Mouse (Mus musculus): ENCODE measurements around the gene Cpm. TPM values are rescaled to one million over a fixed set of nuclear protein-coding genes. Genes with fewer than 3 reads are reported as not detected.
"Not testable (repeated sequence)": the region's sequence is repeated elsewhere in the genome, so short reads cannot be mapped to it uniquely, and the experiment has no call there.

Cpm gene
- total RNA-seq (2021), result 1 to 10 TPM; 2.6 to 2.7 TPM
- long read RNA-seq, experiment 1, partial matches to known transcripts, result 0 of 3 reads
- long read RNA-seq, experiment 1, other reads (novel, unspliced or antisense), result 3 of 3 reads
- long read RNA-seq, experiment 2, partial matches to known transcripts, result 0 of 2 reads
- long read RNA-seq, experiment 2, other reads (novel, unspliced or antisense), result 2 of 2 reads

DNA sequence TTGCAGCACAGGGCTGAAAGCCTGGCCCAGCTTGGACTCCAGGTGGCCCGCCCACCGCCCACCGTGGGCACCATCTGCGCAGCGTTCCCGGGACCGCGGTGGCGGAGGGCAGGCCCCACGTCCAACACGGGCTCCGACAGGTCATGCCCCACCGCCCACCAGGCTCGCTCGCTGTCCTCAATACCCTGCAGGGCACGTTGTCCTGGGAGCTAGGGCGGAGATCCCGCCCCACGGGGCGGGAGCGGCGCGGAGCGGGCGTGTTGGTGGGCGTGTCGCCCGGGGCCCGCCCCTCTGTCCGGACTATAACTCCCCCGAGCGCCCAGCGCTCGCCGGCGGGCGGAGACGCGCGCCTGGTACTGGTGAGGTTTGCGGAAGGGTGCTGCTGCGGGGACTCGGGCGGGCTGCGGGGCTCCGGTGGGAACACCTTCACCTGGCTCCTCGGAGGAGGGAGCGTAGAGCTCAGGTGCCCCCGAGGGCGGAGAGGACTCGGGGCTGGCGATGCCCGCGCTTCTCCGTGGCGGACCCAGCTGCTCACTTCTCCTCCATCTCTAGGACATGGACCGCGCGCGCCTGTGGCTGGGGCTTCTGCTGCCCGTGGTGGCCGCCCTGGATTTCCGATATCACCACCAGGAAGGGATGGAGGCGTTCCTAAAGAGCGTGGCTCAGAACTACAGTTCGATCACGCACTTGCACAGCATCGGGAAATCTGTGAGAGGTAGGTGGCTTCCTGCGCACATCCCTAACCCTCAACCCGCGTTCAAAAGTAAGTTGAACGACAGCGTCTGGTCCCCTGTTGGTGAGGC lies at the start of gene Cpm:
Gene Cpm, plus strand, starts transcription at position 332 of the 803 bp plus-strand sequence.
- DNase-seq, result peak; percentile 53 to 57
- intact Hi-C loops (cut with DNase I), result no loop called here

DNA sequence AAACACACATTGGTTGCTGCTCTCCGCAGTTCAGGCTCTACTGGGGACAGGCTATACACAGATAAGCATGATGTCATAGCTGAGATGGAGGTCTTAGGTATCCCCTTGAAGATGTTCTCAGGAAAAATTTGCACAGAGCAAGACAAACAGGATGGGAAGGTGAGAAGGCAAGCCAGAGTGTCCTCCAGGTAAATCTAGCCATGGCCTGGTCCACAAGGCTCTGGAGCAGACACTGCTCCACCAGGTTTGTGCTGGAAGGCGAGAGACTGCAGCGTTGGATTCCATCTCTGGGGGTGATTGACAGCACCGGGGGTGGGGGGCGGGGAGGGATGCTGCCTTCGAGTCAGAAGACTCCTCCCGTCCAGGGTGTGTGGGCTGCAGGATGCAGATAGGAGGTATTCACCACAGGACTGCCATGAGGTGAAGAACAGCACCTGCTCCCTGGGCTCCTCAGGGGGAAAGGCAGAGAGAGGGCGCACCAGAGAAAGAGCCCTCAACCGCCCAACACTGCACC lies 49.5 kb upstream of the Cpm start:
- intact Hi-C loops (cut with DNase I), result no loop called here
- no peak for DNase-seq

GRCm38 (mm10) chr10:117580405-117580804 lies 48.9 kb upstream of the Cpm start:
- no peak for DNase-seq
- intact Hi-C loops (cut with DNase I), result no loop called here

GRCm38 (mm10) chr10:117581007-117581752 lies 48.1 kb upstream of the Cpm start:
- intact Hi-C loops (cut with DNase I), result no loop called here
- DNase-seq, result no peak

DNA sequence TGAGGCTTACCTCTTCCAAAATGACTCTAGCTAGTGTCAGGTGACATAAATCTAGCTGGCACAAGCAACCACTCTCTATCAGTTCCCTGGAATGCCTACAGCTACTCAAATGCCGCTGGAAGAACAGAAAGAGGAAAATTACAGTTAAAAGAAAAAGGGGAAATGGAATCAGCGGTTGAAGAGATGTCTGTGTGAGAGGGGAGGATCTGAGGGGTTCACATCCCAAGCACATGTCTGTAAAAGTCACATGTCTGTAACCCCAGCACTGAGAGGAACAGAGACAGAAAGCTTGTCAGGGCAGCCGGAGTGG lies 47.6 kb upstream of the Cpm start:
- DNase-seq, result no peak
- intact Hi-C loops (cut with DNase I), result no loop called here

- DNase-seq, result no peak
- intact Hi-C loops (cut with DNase I), result no loop called here
These were observed 45.9 kb upstream of the Cpm start for GRCm38 (mm10) chr10:117583155-117584061.

DNA sequence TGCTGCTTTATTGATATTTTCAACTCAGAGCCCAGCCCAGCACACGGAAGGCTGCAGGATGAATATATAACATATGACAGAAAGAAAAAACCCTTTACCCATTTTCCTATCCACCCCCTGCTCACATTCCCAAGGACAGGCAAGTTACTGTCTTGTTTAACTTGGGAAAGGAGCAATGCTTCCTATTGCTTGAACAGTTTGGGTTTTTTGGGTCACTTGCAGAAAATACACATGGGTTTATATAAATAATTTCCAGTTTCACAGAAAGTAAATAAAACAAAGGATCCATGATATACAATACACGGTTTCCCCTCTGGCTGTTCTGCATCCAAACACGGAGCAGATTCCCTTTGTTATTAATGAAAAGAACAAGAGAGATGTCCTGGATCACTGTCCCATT lies 45.2 kb upstream of the Cpm start:
- DNase-seq, result no peak
- intact Hi-C loops (cut with DNase I), result no loop called here

DNA sequence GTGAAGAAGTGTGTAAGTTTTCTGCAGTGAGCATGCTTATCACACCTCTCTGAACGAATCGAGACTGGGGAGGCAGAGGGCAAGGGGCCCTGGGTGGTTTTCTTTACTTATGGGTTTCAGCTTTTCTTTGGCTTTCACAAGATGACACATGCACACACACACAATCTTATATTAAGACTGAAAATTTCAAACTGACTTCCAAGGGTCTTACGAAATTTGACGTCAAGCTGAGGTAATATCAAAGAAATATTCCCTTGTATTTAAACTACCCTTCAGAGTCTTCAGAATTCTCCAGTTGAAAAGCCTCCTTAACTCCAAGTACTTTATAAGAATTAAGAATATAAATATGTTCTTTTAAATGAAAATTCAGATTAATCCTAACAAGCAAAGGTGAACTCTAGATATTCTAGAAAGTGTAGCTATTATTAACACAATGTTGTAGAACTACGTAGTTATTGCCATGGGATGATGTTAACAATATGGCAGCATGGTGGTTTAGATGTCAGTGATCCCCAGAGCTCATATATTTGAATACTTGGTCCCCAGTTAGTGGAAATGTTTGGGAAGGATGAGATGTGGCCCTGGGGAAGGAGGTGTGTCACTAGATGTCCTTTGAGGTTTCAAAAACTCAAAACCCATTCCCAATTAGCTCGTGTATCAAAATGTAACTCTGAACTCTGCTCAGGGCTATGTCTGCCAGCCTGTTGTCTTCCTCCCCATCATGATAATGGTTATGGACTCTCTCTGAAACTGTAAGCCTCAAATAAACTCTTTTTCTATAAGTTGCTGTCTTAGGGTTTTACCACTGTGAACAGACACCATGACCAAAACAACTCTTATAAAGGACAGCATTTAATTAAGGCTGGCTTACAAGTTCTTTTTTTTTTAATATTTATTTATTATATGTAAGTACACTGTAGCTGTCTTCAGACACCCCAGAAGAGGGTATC lies 44.5 kb upstream of the Cpm start:
- DNase-seq, result no peak
- intact Hi-C loops (cut with DNase I), result no loop called here

DNA sequence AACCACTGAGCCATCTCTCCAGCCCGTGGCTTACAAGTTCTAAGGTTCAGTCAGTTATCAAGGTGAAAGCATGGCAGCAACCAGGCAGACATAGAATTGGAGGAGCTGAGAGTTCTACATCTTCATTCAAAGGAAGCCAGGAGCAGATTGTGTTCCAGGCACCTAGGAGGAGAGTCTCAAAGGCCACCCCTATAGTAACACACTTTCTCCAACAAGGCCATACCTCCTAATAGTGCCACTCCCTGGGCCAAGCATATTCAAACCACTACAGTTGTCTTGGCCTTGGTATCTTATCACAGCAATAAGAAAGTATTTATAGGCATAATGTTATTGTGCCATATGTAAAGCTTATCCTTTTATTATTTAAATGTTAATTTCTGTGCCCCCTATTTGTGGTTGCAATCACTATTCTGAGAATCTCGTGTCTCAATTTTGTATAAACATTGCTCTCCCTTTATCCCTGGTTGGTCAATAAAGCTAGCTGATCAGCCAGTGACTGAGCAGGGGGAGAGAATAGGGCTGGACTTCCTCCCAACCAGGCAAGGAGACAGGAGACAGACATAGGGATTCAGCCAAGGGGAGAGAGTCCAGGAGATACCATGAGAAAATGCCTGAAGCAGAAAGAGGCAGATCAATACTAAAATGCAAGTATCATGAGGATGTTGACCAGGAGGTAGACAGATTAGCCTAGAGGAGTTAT lies 43.5 kb upstream of the Cpm start:
- intact Hi-C loops (cut with DNase I), result no loop called here

GRCm38 (mm10) chr10:117586859-117587258 lies 42.4 kb upstream of the Cpm start:
- intact Hi-C loops (cut with DNase I), result no loop called here
- DNase-seq, result no peak

More for the DNA sequence above, 43.5 kb upstream of the Cpm start:
- no peak for DNase-seq

DNA sequence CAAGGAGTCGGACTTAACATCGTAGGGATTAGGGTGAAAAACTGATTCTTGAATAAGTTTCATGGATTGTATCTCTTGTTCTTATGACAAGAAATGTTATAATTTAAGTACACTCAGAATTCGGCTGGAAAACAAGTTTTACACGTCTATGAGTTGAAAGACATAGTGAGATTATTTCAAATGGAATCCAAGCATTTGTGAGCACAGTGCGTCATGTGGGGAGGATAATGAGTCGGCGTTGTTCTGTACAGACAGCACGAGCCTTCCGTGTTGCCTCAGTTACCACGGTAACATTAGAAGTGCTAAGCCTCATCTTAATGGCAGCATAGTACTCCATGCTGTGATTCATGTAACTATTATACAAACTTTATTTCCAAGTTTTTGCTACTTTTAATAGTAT lies 42.0 kb upstream of the Cpm start:
- intact Hi-C loops (cut with DNase I), result no loop called here
- DNase-seq, result no peak

GRCm38 (mm10) chr10:117588416-117589143 lies 40.7 kb upstream of the Cpm start:
- intact Hi-C loops (cut with DNase I); DNase-seq: not testable (repeated sequence)

DNA sequence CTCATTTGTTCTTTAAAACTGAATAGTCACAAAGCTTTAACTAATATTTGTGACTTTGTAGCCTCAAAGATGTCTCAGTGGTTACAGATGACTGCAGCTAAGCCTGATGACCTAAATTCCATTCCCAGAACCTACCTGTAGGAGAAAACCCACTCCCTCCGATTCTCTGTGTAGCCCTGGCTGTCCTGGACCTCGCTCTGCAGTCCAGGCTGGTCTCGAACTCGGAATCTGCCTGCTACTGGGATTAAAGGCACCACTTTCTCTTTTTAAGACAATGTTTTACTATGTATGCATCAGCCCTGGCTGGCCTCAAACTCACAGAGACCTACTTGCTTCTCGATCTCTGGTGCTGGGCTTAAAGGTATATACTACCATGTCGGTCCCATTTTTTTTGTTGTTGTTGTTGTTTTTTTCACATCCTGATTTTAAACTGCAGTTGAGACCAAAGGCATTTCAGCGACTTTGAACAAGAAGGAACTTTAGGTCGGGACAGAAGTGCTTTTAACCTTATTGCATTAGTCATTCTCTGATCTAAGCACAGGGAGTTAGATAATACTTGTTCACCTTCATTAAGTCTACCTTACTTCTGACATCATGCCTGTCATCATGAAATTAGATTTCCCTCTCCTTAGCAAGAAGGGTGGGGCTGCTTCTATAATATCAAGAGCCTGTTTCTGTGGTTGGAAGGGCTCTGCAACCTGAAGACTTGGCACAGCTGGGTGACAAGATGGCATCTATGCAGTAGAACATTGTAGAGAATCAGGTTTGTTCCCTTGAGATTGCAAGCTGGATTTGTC lies 40.0 kb upstream of the Cpm start:
- intact Hi-C loops (cut with DNase I), result no loop called here
- no peak for DNase-seq

- DNase-seq, result no peak
- intact Hi-C loops (cut with DNase I), result no loop called here
These were observed 38.7 kb upstream of the Cpm start for GRCm38 (mm10) chr10:117590331-117591301.

DNA sequence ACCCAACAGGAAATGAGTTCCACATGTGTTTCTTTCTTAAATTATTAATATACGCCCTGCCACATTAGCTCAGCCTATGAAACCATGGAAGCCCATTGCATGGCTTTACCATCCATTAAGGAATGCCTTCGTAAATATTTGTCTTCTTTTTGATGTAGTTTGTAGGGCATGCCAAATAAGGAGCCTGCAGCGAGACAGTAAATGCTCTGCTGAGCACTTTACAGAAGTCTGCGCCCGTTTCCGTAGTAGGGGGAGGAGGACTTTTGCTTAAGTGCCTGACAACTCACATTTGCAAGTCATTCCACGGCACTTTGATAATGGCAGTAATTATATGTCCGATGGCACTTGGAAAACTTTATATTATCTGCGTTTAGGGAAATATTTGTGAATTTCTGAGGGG lies 37.5 kb upstream of the Cpm start:
- intact Hi-C loops (cut with DNase I), result no loop called here

More for the DNA sequence above, 37.5 kb upstream of the Cpm start:
- no peak for DNase-seq
